Mouse (Mus musculus) layer of hippocampus, adult 11-12 months (tissue): Measurements from ENCODE around the gene Gm49322.
A peak's percentile ranks its signal among the peaks of the same experiment; 100 is the strongest.

ENCODE experiments used
- DNase-seq: peaks from one replicate; pipeline ENCODE4 v3.0.0; 2022; ENCODE audit warnings: low spot score

Gene Gm49322

DNA sequence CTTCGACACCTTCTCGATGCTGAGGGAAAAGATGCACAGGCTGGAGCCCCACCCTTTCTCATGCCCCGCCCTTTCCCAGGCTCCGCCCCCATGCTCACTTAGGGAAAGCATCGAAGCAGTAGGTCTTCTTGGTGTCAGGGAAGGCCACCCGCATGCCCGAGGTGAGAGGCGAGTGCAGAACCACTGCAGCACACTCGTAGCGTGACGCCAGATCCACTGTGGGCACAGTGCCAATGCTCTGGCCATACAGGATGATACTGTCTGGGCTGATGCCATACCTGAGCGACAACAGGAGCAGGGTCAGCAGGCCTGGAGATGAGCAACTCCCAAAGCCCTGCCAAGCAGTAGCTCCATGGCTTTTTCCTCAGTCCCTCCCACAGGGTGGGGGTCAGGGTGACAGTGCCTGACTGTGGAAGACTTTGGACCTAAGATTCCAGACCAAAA is 21.8 kb upstream of the Gm49322 start:
- DNase-seq = peak; percentile 33

DNA sequence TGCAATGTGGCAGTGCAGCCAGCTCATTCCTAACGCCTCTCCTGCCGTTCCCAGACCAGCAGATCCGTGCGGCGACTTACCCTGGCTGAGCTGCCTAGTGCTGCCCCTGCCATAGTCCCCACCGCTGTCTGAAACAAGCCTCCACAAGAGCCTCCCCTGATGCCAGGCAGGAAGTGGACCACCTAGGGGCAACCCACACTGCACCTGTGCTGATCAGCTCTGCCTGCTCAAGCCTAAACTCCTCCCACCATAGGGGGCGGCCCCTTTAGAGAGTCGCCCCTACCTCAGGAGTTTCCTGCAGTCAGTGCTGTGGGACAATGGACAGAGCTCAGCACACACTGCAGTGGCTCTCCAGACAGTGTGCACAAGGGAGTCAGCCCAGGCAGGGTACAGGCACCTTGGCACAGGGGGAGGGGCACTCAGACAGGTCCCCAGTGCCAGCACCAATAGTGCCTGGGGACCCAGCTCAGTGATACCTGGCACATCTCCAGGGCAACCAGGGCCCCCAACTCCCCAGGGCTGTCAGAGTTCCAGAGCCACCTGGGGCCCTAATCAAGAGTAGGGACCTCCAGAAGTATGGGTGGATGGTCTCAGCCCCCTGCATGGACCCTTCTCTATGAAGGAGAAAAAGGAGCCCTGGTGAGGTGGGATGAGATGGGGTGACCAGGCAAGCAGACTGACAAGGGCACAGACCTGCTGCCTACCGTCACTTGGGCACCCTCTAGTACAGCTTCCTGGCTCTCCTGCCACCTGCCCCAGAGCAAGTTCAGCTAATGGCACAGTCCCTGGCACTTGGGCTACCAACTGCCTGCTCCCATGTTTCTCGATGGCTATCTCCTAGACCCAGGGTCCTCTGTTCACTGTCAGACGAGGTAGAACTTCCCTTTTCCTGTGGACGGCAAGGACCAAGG is 20.9 kb upstream of the Gm49322 start:
- DNase-seq = peak; percentile 20

DNA sequence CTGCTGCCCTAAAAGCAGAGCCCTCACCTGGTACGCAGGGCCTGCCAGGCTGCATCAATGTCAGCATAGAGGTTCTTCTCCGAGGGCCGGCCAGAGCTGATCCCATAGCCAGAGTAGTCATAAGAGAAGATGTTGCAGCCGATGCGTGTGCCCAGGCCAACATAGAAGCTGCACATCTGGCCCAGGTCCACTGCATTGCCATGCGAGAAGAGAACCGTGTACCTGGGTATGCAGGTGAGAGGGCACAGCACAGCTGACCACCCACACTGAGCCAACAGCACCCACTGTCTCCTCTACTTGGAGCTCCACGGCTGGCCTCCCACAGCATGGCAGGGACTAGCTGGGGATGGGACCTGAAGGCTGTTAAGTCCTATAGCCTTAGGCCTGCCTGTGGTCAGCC is 20.2 kb upstream of the Gm49322 start:
- DNase-seq = no peak

DNA sequence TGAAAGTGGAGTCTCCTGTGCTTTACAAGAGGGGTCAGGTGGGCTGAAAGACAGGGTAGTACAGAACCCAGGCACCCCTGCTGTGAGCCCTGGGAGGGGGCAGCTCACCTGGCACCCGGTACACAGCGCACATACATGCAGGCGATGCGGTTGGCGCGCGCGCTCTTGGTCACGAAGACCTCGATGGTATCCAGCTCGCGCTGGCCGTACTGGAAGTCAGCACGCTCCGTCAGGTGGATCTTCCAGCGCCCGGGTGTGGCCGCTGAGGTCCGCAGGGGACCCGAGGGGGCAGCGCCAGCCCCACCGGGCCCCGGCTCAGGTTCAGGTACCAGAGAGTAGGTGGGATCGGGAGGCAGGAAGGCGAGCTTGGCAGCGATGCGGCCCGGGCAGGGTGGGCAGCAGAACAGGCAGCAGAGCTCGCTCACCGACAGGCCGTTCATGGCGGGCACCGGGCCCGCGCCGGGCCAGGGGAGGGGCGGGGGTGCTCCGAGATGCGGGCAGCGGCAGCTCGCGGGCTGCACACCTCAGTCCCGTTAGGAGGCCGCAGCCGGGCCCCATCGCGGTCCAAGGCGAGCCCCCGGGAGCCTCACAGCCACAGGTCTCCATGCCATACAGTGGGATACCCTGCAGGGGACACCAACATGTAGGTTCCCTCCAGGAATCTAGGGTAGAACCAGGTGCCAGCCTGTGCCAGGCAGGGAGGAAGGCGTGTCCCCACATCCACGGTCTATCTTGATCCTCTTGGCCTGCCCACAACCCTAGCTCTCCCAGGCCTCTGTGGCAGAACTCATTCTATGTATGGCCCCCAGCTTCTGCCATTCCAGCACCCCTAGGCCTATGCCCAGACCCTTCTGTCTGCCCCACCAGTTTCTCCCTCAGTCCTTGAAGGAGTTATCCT is 19.2 kb upstream of the Gm49322 start:
- DNase-seq = peak; percentile 21

DNA sequence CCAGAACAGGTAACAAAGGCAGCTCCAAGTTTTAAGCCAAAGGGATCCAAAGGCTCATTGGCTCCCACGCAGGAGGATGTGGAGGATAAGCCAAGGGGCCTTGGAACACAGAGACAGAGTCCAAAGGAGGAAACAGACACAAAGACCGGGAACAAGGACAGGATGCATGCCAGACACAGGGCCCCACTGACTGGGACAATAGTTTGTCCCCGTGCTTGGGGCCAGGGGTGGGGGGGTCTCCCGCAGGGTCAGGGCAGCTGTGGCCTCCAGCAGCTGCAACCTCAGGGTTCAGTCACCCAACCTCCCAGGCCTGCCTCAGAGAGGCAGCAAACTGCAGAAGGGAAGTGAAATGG is 18.5 kb upstream of the Gm49322 start:
- DNase-seq = peak; percentile 39

DNA sequence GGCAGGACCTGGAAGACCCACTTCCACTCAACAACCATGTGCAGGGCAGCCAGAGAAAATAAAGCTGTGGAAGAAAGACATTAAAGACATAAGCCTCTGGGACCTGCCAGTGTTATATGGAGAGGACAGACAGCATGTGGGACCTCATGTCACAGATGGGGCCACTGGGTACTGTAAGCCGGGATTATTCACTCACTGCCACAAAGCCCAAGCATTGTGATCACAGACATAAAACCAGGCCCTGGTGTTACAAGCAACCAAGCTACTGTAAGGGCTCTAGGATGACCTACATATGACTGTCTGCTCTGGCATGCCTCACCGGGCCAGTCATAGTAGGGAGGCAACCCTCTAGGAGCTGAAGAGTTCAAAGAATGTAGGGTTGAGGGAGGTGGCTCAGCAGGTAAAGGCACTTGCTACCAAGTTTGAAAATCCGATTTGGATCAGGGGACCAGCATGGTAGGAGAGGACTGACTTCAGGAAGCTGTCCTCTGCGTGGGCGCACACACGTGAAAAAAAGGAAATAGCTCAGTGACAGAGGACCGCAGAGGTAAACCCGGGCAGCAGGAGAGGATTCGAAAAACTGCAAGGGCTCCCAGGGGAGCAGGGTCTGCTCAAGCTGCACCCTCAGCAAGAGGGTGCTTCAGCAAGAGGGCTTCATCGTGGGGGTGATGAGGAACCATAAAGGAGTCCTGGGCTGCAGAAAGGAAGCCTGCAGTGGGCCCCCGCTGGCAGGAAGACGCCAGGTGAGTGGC is 16.5 kb upstream of the Gm49322 start:
- no peak for DNase-seq

DNA sequence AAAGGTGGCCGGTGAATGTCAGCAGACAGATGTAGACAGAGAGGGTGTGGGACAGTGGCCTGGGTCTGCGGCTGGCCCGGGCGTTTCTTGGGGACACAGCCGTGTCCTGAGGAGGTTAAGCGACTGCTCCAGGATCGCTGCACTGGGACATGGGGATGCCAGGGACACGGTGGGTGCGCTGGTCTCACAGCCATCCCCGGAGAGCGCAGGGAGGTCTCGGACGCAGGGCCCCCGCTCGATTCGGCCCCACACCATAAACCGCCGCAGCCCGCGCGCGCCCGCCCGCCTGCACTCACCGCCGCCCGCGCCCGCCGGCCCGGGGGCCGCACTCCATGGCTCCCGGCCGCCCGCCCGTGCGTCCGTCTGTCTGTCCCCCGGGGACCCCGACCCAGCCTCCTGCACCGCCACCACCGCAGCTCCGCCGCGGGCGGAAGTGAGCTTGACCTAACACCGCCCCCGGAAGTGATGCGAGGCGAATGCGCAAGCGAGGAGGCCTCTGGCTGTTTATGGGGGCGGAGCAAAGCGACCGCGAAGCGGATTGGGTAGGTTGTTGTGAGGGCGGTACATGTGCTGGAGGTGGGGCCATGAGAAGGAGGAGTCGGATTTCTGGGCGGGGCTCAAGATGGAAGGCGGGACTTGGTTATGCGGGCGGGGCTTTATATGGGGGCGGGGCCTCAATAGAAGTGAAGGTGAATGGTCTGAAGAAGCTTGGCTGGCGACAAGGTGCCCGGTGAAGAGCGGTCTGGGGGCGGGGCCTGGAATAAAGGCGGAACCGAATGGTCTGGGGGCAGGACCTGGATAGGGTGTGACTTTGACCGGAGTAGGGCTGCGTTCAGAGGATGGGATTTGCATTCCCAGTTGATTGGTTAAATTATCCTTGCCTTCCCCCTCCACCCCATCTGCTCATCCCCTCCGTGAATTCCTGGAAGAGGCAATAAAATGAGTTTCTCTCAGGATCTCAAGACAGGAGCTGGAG is 15.7 kb upstream of the Gm49322 start, which contains the start of gene Abhd17a:
Abhd17a (minus strand) TSS at position 463 of the 976 bp plus-strand sequence.
- peak; percentile 96 for DNase-seq

DNA sequence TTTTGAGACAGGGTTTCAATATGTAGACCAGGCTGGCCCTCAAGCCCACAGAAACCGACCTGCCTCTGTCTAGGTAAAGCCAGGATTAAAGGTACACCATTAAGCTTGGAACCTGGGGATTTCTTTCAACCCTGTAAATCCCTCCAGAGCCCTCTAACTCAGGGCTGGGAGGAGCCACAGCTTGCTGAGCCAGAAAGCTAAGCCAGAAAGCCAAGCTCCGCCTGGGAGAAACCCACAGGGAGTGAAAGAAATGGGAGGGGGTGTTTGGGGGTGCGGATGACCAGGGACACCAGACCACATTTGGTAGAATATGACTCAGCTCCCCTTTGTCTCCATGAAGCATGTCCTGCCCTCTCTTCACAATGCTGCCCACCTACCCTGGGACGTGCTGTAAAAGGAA is 9.5 kb upstream of the Gm49322 start:
- no peak for DNase-seq

DNA sequence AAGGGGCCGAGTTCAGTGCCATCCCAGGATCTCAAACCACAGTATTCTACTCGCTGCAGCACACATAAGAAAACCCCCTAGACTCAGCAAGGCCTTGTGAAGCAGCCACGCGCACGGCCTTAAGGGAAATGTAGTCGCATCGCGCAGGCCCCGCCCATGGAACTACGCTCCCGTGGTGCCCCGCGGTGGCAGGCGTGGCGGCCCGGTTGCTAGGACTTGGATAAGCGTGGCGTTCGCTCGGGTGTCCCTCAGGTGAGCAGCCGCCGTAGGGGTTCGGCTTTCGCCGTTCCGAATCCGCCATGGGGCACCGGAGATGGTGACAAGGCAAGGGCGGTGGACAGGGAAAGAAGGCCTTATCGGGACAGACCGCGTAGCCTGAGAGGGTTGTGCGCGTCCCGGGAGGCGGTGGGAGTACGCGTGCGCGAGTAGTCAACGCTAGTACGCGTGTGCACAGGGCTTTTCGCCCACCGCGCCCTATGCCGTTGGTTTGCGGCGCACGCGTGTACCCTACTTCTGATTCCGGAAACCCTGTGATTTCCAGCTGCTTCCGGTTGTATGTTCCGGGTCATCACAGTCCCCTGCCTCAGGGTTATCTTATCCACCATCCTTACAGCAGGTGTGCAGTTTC is 3.0 kb upstream of the Gm49322 start, which contains the start of the genes Scamp4 and Adat3:
Scamp4 (plus strand) TSS at position 175 of the 628 bp plus-strand sequence.
Adat3 (plus strand) TSS at position 183 of the 628 bp plus-strand sequence.
- DNase-seq = peak; percentile 96

DNA sequence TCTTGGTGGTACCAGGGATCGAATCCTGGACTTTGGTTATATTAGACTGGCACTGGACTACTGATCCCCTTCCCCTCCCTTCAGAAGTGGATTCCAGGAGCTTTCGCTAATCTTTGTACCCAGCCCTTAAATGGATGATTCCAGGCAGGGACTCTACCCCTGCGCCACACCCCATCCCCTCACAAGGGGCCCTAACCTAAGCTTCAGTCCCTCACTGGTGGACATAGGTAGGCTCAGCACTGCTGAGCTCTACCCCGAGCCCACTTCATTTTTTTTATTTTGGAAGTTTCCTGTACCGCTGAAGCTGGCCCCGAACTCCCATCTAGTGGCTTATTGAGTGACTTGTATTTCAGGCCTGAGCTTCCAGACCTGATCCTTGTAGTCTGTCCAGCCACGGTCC is 2.5 kb upstream of the Gm49322 start:
- no peak for DNase-seq

DNA sequence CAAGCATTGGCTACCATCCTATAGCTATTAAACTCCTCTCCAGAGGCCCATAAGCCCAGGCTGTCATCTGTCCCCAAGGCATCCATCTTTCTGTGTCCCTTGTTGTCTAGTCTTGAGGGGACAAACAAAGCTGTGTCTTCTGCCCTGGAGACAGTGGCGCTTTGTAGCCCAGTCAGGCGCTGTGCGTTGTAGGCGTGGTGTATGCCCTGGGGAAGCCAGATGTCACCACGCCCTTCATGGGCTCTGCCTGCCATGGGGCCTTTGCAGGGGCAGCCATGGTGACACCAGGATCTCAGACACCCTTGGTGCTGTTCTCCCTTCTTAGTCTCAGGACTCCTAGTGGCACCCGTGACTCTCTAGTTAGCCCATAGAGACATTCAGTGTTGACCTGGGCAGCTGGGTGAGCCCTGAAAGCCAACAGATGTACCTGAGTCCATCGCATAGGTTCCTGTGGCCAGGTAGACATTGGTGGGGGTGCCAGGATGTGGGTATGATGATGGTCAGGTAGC is 1.8 kb upstream of the Gm49322 start:
- no peak for DNase-seq

DNA sequence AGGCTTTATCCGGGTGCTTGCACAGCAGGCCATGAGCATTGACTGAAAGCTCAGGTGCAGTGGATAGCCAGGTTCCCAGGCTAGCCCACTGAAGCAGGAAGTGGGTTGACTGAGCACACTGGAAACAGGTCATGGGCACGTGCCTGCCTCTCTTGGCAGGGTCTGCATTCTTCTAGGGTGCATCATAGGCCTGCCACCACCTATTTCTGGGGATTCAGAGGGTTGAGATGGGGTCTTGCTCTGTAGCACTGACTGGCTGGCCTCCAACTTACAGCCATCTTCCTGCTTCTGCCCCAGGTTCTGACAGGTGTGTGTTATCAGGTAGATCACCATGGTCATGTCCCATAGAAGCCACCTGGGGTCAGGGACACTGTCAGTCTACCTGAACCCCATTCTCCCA is 833 bp upstream of the Gm49322 start:
- no peak for DNase-seq

DNA sequence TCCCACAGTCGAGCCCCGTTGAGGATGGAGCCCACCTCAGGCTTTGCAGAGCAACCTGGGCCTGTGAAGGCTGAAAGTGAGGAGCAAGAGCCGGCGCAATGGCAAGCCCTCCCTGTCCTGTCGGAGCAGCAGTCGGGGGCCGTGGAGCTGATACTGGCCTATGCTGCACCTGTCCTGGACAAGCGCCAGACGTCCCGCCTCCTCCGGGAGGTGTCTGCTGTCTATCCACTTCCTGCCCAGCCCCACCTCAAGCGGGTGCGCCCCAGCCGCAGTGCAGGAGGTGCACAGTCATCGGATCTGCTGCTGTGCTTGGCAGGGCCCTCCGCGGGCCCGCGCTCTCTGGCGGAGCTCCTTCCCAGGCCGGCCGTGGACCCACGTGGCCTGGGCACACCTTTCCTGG is 485 bp downstream of the Gm49322 start:
- no peak for DNase-seq

DNA sequence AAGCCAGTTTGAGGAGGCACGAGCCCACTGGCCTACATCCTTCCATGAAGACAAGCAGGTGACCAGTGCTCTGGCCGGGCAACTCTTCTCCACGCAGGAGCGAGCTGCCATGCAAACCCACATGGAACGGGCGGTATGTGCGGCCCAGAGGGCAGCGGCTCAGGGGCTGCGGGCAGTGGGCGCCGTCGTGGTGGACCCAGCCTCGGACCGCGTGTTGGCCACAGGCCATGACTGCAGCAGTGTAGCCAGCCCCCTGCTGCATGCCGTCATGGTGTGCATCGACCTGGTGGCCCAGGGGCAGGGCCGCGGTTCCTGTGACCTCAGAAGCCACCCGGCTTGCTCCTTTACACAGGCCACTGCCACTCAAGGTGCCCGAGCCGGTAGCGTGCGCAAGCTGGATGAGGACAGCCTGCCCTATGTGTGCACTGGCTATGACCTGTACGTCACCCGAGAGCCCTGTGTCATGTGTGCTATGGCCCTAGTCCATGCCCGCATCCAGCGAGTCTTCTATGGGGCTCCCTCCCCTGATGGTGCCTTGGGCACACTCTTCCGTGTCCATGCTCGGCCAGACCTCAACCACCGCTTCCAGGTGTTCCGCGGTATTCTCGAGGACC is 1.0 kb downstream of the Gm49322 start:
- no peak for DNase-seq

DNA sequence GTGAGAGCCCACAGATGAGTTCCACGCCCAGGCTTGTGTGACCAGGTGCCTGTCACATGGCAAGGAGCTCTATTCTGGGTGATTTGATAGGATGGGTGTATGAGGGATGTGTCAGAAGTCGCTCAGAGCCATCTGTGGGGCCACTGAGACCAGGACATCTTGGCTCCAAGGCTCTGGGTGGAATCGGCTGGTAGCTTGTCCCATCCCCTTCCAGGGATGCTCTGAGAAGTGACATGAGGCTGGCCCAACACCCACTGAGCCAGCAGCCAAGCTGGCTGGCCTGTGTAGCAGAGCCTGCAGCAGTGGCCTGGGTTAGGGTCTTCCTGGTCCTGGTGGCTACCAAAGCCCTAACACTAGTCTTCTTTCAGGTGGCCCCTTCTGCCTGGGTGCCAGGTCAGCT is 2.6 kb downstream of the Gm49322 start:
- no peak for DNase-seq

DNA sequence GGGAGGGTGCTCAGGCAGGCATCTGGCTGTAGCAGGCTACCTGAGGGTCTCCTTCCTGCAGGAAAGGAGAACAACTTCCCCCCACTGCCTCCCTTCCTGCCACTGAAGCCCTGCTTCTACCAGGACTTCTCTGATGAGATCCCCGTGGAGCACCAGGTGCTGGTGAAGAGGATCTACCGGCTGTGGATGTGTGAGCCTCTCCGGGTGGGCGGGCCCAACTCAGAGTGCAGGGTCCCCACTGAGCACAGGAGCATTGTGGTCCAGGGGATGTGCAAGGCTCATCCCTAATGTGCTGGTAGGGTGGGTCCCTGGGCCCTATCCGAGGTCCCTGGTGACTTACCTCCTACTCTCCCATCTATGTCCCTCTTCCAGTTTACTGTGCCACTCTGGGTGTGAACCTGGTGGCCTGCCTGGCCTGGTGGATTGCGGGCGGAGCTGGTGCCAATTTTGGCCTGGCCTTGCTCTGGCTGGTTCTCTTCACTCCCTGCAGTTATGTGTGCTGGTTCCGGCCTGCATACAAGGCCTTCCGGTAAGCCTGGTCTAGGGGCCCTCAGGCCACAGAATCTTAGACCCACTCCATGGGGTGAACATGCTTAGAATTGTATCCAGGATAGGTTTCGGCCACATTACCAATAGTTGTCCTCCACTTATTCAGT is 3.6 kb downstream of the Gm49322 start:
- DNase-seq = no peak

DNA sequence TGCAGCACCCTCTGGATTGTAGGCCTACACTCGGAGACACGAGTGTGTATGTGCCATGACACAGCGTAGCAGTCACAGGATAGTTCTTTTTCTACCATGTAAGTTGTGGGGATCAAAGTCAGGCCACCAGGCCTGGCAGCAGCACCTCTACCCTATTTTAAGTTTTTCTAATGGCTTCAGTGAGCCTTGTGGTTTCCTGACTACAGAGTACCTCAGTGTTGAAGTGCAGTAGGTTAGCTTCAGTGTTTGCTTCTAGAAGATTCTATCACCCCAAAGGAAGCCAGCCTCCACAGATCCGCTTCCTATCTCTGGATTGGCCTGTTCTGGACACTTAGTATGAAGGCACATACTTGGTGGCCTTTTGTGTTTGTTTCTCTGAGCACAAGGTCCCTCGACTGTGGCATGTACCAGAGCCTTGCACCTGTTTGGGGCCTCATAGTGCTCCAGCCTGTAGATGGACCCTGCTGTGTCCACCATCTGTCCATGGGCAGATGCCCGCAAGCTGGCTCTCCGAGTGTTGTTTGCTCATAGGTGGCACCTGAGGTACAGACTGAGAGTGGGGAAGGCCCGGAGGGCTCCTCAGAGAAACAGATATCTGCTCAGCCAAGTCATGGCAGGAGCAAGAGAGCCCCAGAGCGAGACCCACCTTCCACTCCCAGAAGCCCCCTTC is 4.4 kb downstream of the Gm49322 start:
- DNase-seq = no peak

DNA sequence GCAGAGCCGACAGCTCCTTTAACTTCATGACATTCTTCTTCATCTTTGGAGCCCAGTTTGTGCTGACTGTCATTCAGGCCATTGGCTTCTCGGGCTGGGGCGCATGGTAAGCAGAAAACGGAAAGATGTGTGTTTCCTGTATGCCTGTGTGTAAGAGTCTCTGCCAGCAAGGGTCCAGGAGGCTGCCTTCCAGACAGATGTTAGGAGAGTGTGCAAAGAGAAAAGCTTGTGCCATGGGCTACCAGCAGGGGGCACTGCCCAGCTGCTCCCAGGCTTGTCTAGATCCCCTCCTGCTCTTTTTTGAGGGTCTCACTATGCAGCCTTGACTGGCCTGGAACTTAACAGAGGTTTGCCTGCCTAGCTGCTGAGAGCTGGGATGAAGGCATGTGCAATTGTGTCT is 5.2 kb downstream of the Gm49322 start:
- no peak for DNase-seq

DNA sequence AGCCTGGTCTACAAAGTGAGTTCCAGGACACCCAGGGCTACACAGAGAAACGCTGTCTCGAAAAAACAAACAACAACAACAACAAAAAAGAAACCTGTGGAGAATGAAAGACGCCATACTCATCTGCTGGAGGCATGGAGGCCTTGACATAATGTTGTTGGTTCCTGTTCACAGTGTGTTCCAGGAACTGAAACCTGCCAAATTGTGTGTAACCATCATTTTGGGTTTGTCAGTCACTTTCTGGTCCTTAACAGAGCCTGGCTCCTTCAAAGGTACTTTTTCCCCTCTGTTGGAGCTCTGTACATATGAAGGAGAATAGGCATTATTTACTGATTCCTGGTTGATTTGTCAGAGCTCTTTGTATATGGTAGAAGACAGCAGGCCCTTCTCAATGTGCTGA is 6.1 kb downstream of the Gm49322 start:
- no peak for DNase-seq
